Mouse (Mus musculus): ENCODE data around the gene Olfr549. TPM values are rescaled to one million over a fixed set of nuclear protein-coding genes. Genes with fewer than 3 reads are reported as not detected.

The Olfr549 gene
- polyA plus RNA-seq, 1 experiment from 2014 or later: not detected

DNA sequence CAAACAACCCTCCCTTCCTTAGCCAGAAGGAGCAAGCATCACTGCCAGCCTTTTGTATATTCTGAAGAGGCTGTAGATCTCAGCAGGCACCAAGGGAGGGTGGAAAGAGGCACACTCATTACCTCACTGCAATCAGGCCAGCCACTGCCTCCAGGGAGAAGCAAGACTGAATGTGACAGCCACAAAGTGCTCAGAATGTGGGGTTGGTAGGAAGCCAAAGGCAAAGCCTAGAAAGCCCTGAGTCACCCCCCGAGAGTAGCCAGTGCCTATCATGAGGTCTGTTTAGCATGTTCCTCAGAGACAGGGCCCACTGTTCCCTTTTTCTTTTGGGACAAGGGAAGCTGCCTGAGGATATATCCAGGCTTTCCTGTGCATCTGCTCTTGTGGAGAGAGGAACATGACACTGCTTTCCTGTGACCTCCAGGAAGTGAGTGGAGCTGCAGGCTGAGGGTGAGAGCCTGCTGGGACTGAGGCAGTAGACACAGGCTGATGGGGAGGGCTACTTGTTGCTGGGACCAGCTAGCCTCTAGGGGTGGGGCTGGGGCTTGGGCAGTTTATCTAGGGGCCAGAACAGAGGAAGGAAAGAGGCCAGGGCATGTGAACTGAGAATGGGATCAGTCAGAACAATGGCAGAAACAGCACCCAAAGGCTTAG is 47.8 kb downstream of the Olfr549 start, which contains the start of gene Olfr552:
Olfr552 (plus strand) TSS at position 393 of the 654 bp plus-strand sequence.
- ATAC-seq (ENCODE audit: insufficient number of reproducible peaks, insufficient read depth, low FRiP score, low TSS enrichment, low read depth): no peak
- H3K27ac ChIP-seq: no peak within 1 kb of the TSS
- H3K4me3 ChIP-seq (replicated peaks): no peak within 1 kb of the TSS
- H3K27me3 ChIP-seq: no peaks in the 10 kb centered on the region
- H3K36me3 ChIP-seq: no peaks in the 10 kb centered on the region
- no peaks in the 10 kb centered on the region for H3K4me1 ChIP-seq (replicated peaks)
- no peak within 1 kb of the TSS for H3K4me2 ChIP-seq
- H3K9me3 ChIP-seq: no peaks in the 10 kb centered on the region
- H3K9ac ChIP-seq (replicated peaks): no peak within 1 kb of the TSS
- WGBS: 75% methylated on average over 1 of the region's 1 CpGs

Other genes starting within 250 kb of the Olfr549 start
- gene Rrm1, start 108.2 kb upstream of the Olfr549 start, polyA plus RNA-seq (2016; fragmentation: Nextera tagmentation; extraction: Ambion mirVana): 190 and 192 TPM in 2 replicates
- gene Olfr543, start 68.2 kb upstream of the Olfr549 start, polyA plus RNA-seq (2016; fragmentation: Nextera tagmentation; extraction: Ambion mirVana): 0.24 and 0.33 TPM in 2 replicates
- not detected in 2 replicates for gene Olfr544, start 61.6 kb upstream of the Olfr549 start, polyA plus RNA-seq (2016; fragmentation: Nextera tagmentation; extraction: Ambion mirVana)
- 0.09 TPM in 1 of 2 replicates, not detected in the other for gene Olfr545, start 50.3 kb upstream of the Olfr549 start, polyA plus RNA-seq (2016; fragmentation: Nextera tagmentation; extraction: Ambion mirVana)
- not detected in 2 replicates for gene Olfr547, start 15.1 kb upstream of the Olfr549 start, polyA plus RNA-seq (2016; fragmentation: Nextera tagmentation; extraction: Ambion mirVana)
- gene Olfr548-ps1, start 9.0 kb upstream of the Olfr549 start, polyA plus RNA-seq (2016; fragmentation: Nextera tagmentation; extraction: Ambion mirVana): not detected in 2 replicates
- 0.44 and 0.59 TPM in 2 replicates for gene Trim21, start 15.6 kb downstream of the Olfr549 start, polyA plus RNA-seq (2016; fragmentation: Nextera tagmentation; extraction: Ambion mirVana)
- gene Olfr550, start 21.6 kb downstream of the Olfr549 start, polyA plus RNA-seq (2016; fragmentation: Nextera tagmentation; extraction: Ambion mirVana): not detected in 2 replicates
- gene Olfr551, start 42.0 kb downstream of the Olfr549 start, polyA plus RNA-seq (2016; fragmentation: Nextera tagmentation; extraction: Ambion mirVana): not detected in 2 replicates
- not detected in 2 replicates for gene Olfr552, start 47.9 kb downstream of the Olfr549 start, polyA plus RNA-seq (2016; fragmentation: Nextera tagmentation; extraction: Ambion mirVana)
- gene Olfr553, start 68.3 kb downstream of the Olfr549 start, polyA plus RNA-seq (2016; fragmentation: Nextera tagmentation; extraction: Ambion mirVana): not detected in 2 replicates
- not detected in 2 replicates for gene Olfr554, start 88.6 kb downstream of the Olfr549 start, polyA plus RNA-seq (2016; fragmentation: Nextera tagmentation; extraction: Ambion mirVana)
- gene Olfr555, start 109.0 kb downstream of the Olfr549 start, polyA plus RNA-seq (2016; fragmentation: Nextera tagmentation; extraction: Ambion mirVana): not detected in 2 replicates
- gene Olfr556, start 115.0 kb downstream of the Olfr549 start, polyA plus RNA-seq (2016; fragmentation: Nextera tagmentation; extraction: Ambion mirVana): not detected in 2 replicates
- 14.9 and 15.0 TPM in 2 replicates for gene Trim68, start 137.5 kb downstream of the Olfr549 start, polyA plus RNA-seq (2016; fragmentation: Nextera tagmentation; extraction: Ambion mirVana)
- not detected in 2 replicates for gene Olfr557, start 146.0 kb downstream of the Olfr549 start, polyA plus RNA-seq (2016; fragmentation: Nextera tagmentation; extraction: Ambion mirVana)
- not detected in 2 replicates for gene Olfr558, start 152.3 kb downstream of the Olfr549 start, polyA plus RNA-seq (2016; fragmentation: Nextera tagmentation; extraction: Ambion mirVana)
- not detected in 2 replicates for gene Olfr33, start 169.2 kb downstream of the Olfr549 start, polyA plus RNA-seq (2016; fragmentation: Nextera tagmentation; extraction: Ambion mirVana)
- not detected in 2 replicates for gene Olfr559, start 177.6 kb downstream of the Olfr549 start, polyA plus RNA-seq (2016; fragmentation: Nextera tagmentation; extraction: Ambion mirVana)
- not detected in 2 replicates for gene Olfr560, start 209.5 kb downstream of the Olfr549 start, polyA plus RNA-seq (2016; fragmentation: Nextera tagmentation; extraction: Ambion mirVana)
- not detected in 2 replicates for gene Olfr78, start 209.6 kb downstream of the Olfr549 start, polyA plus RNA-seq (2016; fragmentation: Nextera tagmentation; extraction: Ambion mirVana)
- not detected in 2 replicates for gene Olfr561, start 221.4 kb downstream of the Olfr549 start, polyA plus RNA-seq (2016; fragmentation: Nextera tagmentation; extraction: Ambion mirVana)